Mouse (Mus musculus) C2C12 (cell line): ENCODE results near the gene Gm7579.

Experiments used
- CEBPB ChIP-seq: IDR thresholded peaks from one replicate; pipeline ENCODE4 v1.6.1; 2011; ENCODE audit warnings: low read depth, mild to moderate bottlenecking, control low read depth, moderate library complexity
- CTCF ChIP-seq: IDR thresholded peaks from one replicate; pipeline ENCODE4 v1.5.1; 2011; ENCODE audit not compliant: control insufficient read depth, insufficient read depth, insufficient read length
- FOSL1 ChIP-seq: IDR thresholded peaks from one replicate; pipeline ENCODE4 v1.8.0; 2011; ENCODE audit warnings: mild to moderate bottlenecking, low read length; ENCODE audit not compliant: poor library complexity, insufficient read depth, severe bottlenecking
- USF1 ChIP-seq: IDR thresholded peaks from one replicate; pipeline ENCODE4 v1.6.1; 2011; ENCODE audit warnings: low read depth, mild to moderate bottlenecking, control low read depth, moderate library complexity

DNA sequence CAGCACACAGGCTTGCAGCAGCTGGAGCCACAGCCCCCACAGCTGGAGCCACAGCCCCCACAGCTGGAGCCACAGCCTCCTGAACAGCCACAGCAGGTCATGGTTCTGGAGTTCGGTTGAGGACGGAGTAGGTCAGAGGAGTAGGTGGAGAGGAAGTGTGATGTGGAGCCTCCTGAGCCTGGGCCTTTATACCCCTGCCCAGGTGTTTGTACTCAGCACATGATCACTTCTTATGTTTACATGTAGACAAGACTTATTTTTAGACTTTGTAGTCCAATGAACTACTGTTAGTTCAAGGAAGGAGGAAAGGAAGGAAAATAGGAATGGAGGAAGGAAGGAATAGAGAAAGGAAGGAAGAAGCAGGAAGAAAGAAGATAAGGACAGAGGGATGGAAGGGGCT lies 29.3 kb downstream of the Gm7579 start, which contains the start of gene Gm40460:
- TF ChIP-seq FOSL1, result no peak
- TF ChIP-seq CTCF, result no peak
- TF ChIP-seq USF1, result no peak
- TF ChIP-seq CEBPB, result no peak
